Comparison of ENCODE assay signal across 40 mouse cellular contexts in the genomic region with DNA sequence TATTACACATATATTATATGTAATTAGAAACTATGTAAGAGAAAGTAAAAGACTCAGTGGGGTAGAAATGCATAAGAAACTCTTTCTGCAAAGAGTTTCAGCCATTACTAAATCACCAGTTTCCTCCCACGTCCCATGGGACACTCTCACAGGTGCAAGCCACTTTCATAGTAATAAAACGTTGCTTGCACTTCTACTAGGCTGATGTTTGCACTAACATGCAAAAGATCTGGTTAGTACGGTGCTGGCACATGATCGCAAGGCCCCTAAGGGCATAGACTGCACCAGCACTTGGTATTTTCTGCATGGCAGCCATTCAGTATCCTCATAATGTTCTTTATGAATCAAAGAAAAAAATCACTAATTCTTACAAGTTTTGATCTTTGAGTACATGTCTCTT. TPM values are rescaled to one million over a fixed set of nuclear protein-coding genes. Genes with fewer than 3 reads are reported as not detected.
DNase-seq lines count a peak whose midpoint lies in the region; ATAC-seq and TF ChIP-seq lines count a peak whose summit lies in the region.
"Had no signal": no experiment of that assay in that cellular context is flagged by ENCODE, and none has a peak within 500 bp of the region (broad histone marks: within the 10 kb centered on the region; RNA-seq: fewer than 3 reads in every experiment).

No protein-coding gene starts in this region.

- no peak for TF ChIP-seq RAD21 in CH12.LX (IDR thresholded peaks at IDR 0.05; ENCODE audit: low read depth, low read length)

- no peaks in the 10 kb centered on the region for H3K27me3 ChIP-seq in kidney, adult 2 months (replicated peaks; ENCODE audit: control insufficient read depth, insufficient read depth, low read length)
- no peaks in the 10 kb centered on the region for H3K27me3 ChIP-seq in CH12.LX (replicated peaks)
- H3K27me3 ChIP-seq: forebrain, embryonic 13.5 days; heart, embryonic 13.5 days; limb, embryonic 12.5 days had no signal

- H3K79me2 ChIP-seq in CH12.LX (replicated peaks; ENCODE audit: control insufficient read depth, extremely low read depth, insufficient read depth, poor library complexity, severe bottlenecking) = peaks cover 17% of the 10 kb centered on the region

- no peak overlapping the region for H3K4me3 ChIP-seq in kidney, adult 2 months (ENCODE audit: insufficient read depth, low read depth, low read length)
- no peak overlapping the region for H3K4me3 ChIP-seq in CH12.LX (replicated peaks in 1 of 3; ENCODE audit: low read depth in 2 of 3, low read length in 2 of 3, poor library complexity in 1 of 3)
- H3K4me3 ChIP-seq: forebrain, embryonic 13.5 days; heart, embryonic 13.5 days; layer of hippocampus, adult 2 months; left cerebral cortex, adult 2 months; limb, embryonic 12.5 days; midbrain, embryonic 10.5 days had no signal

- H3K4me2 ChIP-seq in CH12.LX (ENCODE audit: insufficient read depth, low read depth, poor library complexity, severe bottlenecking) = no peak overlapping the region
- H3K4me2 ChIP-seq: forebrain, embryonic 13.5 days; heart, embryonic 13.5 days; limb, embryonic 12.5 days; liver, embryonic 11.5 days had no signal

- dilution Hi-C loops in CH12.LX (cut with MboI; ENCODE audit: extremely low pct_ligation_motif_present, extremely low pct_unique_long_range_greater_than_20kb, low sequenced_read_pairs) = no loop called here

- no peaks in the 10 kb centered on the region; the same call in 1 of the 2 replicates for H3K36me3 ChIP-seq in kidney, adult 2 months (ENCODE audit: control insufficient read depth, insufficient read depth, low read length)
- H3K36me3 ChIP-seq in CH12.LX (replicated peaks in 1 of 2; ENCODE audit: control insufficient read depth in 1 of 2, insufficient read depth in 1 of 2, low read length in 1 of 2) = peaks cover 0 to 5% of the 10 kb centered on the region in 2 experiments
- H3K36me3 ChIP-seq: limb, embryonic 12.5 days; midbrain, embryonic 10.5 days had no signal

- intact Hi-C loops in heart, postnatal 14 days (cut with DNase I) = no loop called here

- TF ChIP-seq POLR2A in kidney, adult 2 months (IDR thresholded peaks at IDR 0.05; ENCODE audit: low read depth, low read length) = no peak
- TF ChIP-seq POLR2A in CH12.LX (IDR thresholded peaks at IDR 0.05; ENCODE audit: low read depth, low read length) = no peak

- H3K9me3 ChIP-seq in CH12.LX (replicated peaks; ENCODE audit: low read length) = no peaks in the 10 kb centered on the region
- H3K9me3 ChIP-seq: forebrain, embryonic 13.5 days; G1E; heart, embryonic 13.5 days; limb, embryonic 12.5 days; midbrain, embryonic 10.5 days had no signal

- ATAC-seq in granulocyte monocyte progenitor cell, adult 5-6 weeks (replicated peaks; ENCODE audit: poor library complexity, severe bottlenecking) = no peak
- ATAC-seq: forebrain, embryonic 13.5 days; hindbrain, embryonic 16.5 days; midbrain, embryonic 16.5 days had no signal

- H3K4me1 ChIP-seq in kidney, adult 2 months (ENCODE audit: control insufficient read depth, insufficient read depth, low read length) = peaks cover 9% of the 10 kb centered on the region; the same call in 1 of the 2 replicates
- H3K4me1 ChIP-seq in CH12.LX (ENCODE audit: control insufficient read depth in 1 of 2, insufficient read depth in 2 of 2) = peaks cover 2 to 66% of the 10 kb centered on the region in 2 experiments; a peak in 2 of 4 replicates
- H3K4me1 ChIP-seq: midbrain, embryonic 10.5 days had no signal

- TF ChIP-seq EP300 in CH12.LX (IDR thresholded peaks at IDR 0.05; ENCODE audit: low read length) = peak; percentile 81

- 43% methylated on average over 4 of the region's 4 CpGs for WGBS in kidney, adult 2 months

- TF ChIP-seq CTCF in kidney, adult 2 months (conservative IDR thresholded peaks at IDR 0.05; ENCODE audit: insufficient read depth, insufficient read length, low read depth, low read length) = no peak
- no peak for TF ChIP-seq CTCF in CH12.LX (conservative IDR thresholded peaks at IDR 0.05 in 1 of 2, IDR thresholded peaks at IDR 0.05 in 1 of 2; ENCODE audit: low read depth in 2 of 2, low read length in 2 of 2)

- DNase-seq in kidney, adult 2 months = no peak
- no peak for DNase-seq in kidney, adult 11 months
- DNase-seq in A20 (ENCODE audit: low read depth, low spot score) (peak; percentile 91), CH12.LX (ENCODE audit: extremely low read depth) (peak; percentile 93)
- DNase-seq in spleen, postnatal 4 days (ENCODE audit: low spot score in 2 of 2) = peak; percentile 38 to 66
- no peak for DNase-seq in heart, postnatal 14 days
- DNase-seq: adrenal gland, adult 8-10 months; cerebellum, adult 2 months; cerebellum, postnatal 14 days; gastrocnemius, postnatal 14 days; heart, adult 18-20 months; kidney, adult 18-20 months; kidney, postnatal 36 days; thymus, postnatal 4 days had no signal

- no peak overlapping the region for H3K9ac ChIP-seq in CH12.LX (ENCODE audit: insufficient read depth, low read depth)
- H3K9ac ChIP-seq: forebrain, embryonic 13.5 days; heart, embryonic 13.5 days; limb, embryonic 12.5 days had no signal

- in situ Hi-C loops in CH12.LX (cut with MboI; ENCODE audit: low pct_ligation_motif_present, low pct_unique_long_range_greater_than_20kb, low sequenced_read_pairs) = no loop called here

- H3K27ac ChIP-seq in kidney, adult 2 months (ENCODE audit: insufficient read depth, low read depth, low read length) = 0 out of 2 replicates have a peak overlapping the region, but pooled peaks have one; percentile 30
- H3K27ac ChIP-seq in CH12.LX (ENCODE audit: insufficient read depth, low read depth) = no peak overlapping the region
- H3K27ac ChIP-seq: forebrain, embryonic 13.5 days; heart, embryonic 13.5 days; layer of hippocampus, adult 2 months; left cerebral cortex, adult 2 months; limb, embryonic 12.5 days; midbrain, embryonic 10.5 days had no signal

TF ChIP-seq in CH12.LX, 34 proteins besides CTCF, POLR2A, EP300 and RAD21:
- TF ChIP-seq MEF2A (IDR thresholded peaks at IDR 0.05; ENCODE audit: borderline replicate concordance, low read depth, low read length) = 0 out of 2 replicates have a peak, but pooled peaks have one; percentile 23
- no peak for TF ChIP-seq ZMIZ1 (IDR thresholded peaks at IDR 0.05; ENCODE audit: low read depth, low read length)
- TF ChIP-seq MXI1 (IDR thresholded peaks at IDR 0.05; ENCODE audit: low read depth, low read length) = no peak
- peak; percentile 27; the same call in 1 of the 2 replicates for TF ChIP-seq SIN3A (IDR thresholded peaks at IDR 0.05; ENCODE audit: low read length)
- no peak for TF ChIP-seq POLR2AphosphoS2 (IDR thresholded peaks at IDR 0.05; ENCODE audit: low read depth, low read length)
- peak; percentile 66 for TF ChIP-seq ETS1 (conservative IDR thresholded peaks at IDR 0.05; ENCODE audit: low read depth, low read length)
- 0 out of 2 replicates have a peak, but pooled peaks have one; percentile 8 for TF ChIP-seq CHD2 (IDR thresholded peaks at IDR 0.05; ENCODE audit: low read length)
- TF ChIP-seq E2F4 (IDR thresholded peaks at IDR 0.05; ENCODE audit: insufficient replicate concordance, low read depth, low read length) = no peak
- TF ChIP-seq GABPA (IDR thresholded peaks at IDR 0.05; ENCODE audit: insufficient replicate concordance, low read depth, low read length) = no peak
- no peak for TF ChIP-seq JUN (IDR thresholded peaks at IDR 0.05; ENCODE audit: insufficient read depth, low read depth, low read length)
- TF ChIP-seq USF1 (IDR thresholded peaks at IDR 0.05; ENCODE audit: low read depth, low read length) = no peak
- TF ChIP-seq TCF12 (IDR thresholded peaks at IDR 0.05; ENCODE audit: low read depth, low read length) = peak; percentile 47; the same call in 1 of the 2 replicates
- no peak for TF ChIP-seq HCFC1 (IDR thresholded peaks at IDR 0.05; ENCODE audit: low read depth, low read length)
- TF ChIP-seq BHLHE40 (IDR thresholded peaks at IDR 0.05; ENCODE audit: low read depth, low read length) = peak; percentile 97
- TF ChIP-seq MYC (IDR thresholded peaks at IDR 0.05; ENCODE audit: low read depth, low read length) = 0 out of 2 replicates have a peak, but pooled peaks have one; percentile 23
- peak; percentile 47; the same call in 1 of the 2 replicates for TF ChIP-seq IRF4 (IDR thresholded peaks at IDR 0.05; ENCODE audit: low read depth, low read length)
TF ChIP-seq in CH12.LX: peak in this region for 8.

RNA-seq across cellular contexts. Expression of a gene that starts 8.1 kb away (rescaled TPM):
- 5.4 and 8.5 TPM in 2 replicates for polyA plus RNA-seq in kidney, adult 2 months (2012; rRNA removed)
- total RNA-seq in CH12.LX (2012; rRNA removed) (9.8 and 10.4 TPM in 2 replicates), CH12.LX (2014; rRNA removed) (13.1 and 13.3 TPM in 2 replicates)
- polyA plus RNA-seq in CH12.LX (2012; ENCODE audit: insufficient read length, low read depth) = 16.6 and 17.6 TPM in 2 replicates
- total RNA-seq in granulocyte monocyte progenitor cell, adult 5-6 weeks (2014; fragmentation: Nextera tagmentation) = 16.8 and 19.0 TPM in 2 replicates
- total RNA-seq in granulocyte monocyte progenitor cell, adult 5-6 weeks (2017) = 15.1 and 16.6 TPM in 2 replicates
- total RNA-seq in heart, postnatal 14 days (2021) = 10 to 100 TPM; 17.8 to 18.5 TPM

RNA-seq across cellular contexts. Expression of a gene that starts 14.9 kb away (rescaled TPM):
- 27.7 and 29.6 TPM in 2 replicates for polyA plus RNA-seq in kidney, adult 2 months (2012; rRNA removed)
- total RNA-seq in CH12.LX (2012; rRNA removed) (not detected in 2 replicates), CH12.LX (2014; rRNA removed) (not detected in 2 replicates)
- polyA plus RNA-seq in CH12.LX (2012; ENCODE audit: insufficient read length, low read depth) = 0.14 TPM in 1 of 2 replicates, not detected in the other
- not detected in 2 replicates for total RNA-seq in granulocyte monocyte progenitor cell, adult 5-6 weeks (2014; fragmentation: Nextera tagmentation)
- total RNA-seq in granulocyte monocyte progenitor cell, adult 5-6 weeks (2017) = not detected in 2 replicates
- total RNA-seq in heart, postnatal 14 days (2021) = under 1 TPM; 0.22 to 0.69 TPM
- total RNA-seq: adrenal gland, adult 8-10 months; G1E; gastrocnemius, postnatal 14 days; layer of hippocampus, adult 2 months; layer of hippocampus, postnatal 14 days; left cerebral cortex, adult 2 months; left cerebral cortex, postnatal 25 days; megakaryocyte progenitor cell, adult 5-6 weeks had no signal
- polyA plus RNA-seq: C2C12; forebrain, embryonic 13.5 days; G1E; heart, embryonic 13.5 days; hindbrain, embryonic 11.5 days; hindbrain, embryonic 16.5 days; lung, embryonic 16.5 days; midbrain, embryonic 10.5 days; midbrain, embryonic 16.5 days; neural tube, embryonic 11.5 days; testis, adult 2 months had no signal

RNA-seq across cellular contexts. Expression of a gene that starts 15.3 kb away (rescaled TPM):
- not detected in 2 replicates for polyA plus RNA-seq in kidney, adult 2 months (2012; rRNA removed)
- not detected in 2 replicates for total RNA-seq in CH12.LX (2012; rRNA removed)
- not detected in 2 replicates for total RNA-seq in CH12.LX (2014; rRNA removed)
- polyA plus RNA-seq in CH12.LX (2012; ENCODE audit: insufficient read length, low read depth) = not detected in 2 replicates
- total RNA-seq in granulocyte monocyte progenitor cell, adult 5-6 weeks (2014; fragmentation: Nextera tagmentation) = not detected in 2 replicates
- not detected in 2 replicates for total RNA-seq in granulocyte monocyte progenitor cell, adult 5-6 weeks (2017)
- not detected for total RNA-seq in heart, postnatal 14 days (2021)
- total RNA-seq: adrenal gland, adult 8-10 months; adrenal gland, postnatal 4 days; G1E; gastrocnemius, postnatal 14 days; heart, adult 18-20 months; heart, postnatal 25 days; layer of hippocampus, adult 2 months; layer of hippocampus, postnatal 14 days; left cerebral cortex, adult 2 months; left cerebral cortex, postnatal 25 days; megakaryocyte progenitor cell, adult 5-6 weeks had no signal
- polyA plus RNA-seq: C2C12; cerebellum, adult 2 months; cortical plate, adult 2 months; forebrain, embryonic 13.5 days; G1E; heart, embryonic 13.5 days; hindbrain, embryonic 11.5 days; hindbrain, embryonic 16.5 days; kidney, embryonic 16.5 days; limb, embryonic 12.5 days; liver, embryonic 11.5 days; liver, embryonic 16.5 days; lung, embryonic 16.5 days; midbrain, embryonic 10.5 days; midbrain, embryonic 16.5 days; neural tube, embryonic 11.5 days; stomach, embryonic 14.5 days; testis, adult 2 months; thymus, postnatal 0 days had no signal

RNA-seq across cellular contexts. Expression of a gene that starts 43.5 kb away (rescaled TPM):
- 58.8 and 65.4 TPM in 2 replicates for polyA plus RNA-seq in kidney, adult 2 months (2012; rRNA removed)
- total RNA-seq in CH12.LX (2012; rRNA removed) = 15.9 and 19.6 TPM in 2 replicates
- total RNA-seq in CH12.LX (2014; rRNA removed) = 27.9 TPM in 2 replicates
- 51.9 and 60.1 TPM in 2 replicates for polyA plus RNA-seq in CH12.LX (2012; ENCODE audit: insufficient read length, low read depth)
- total RNA-seq in granulocyte monocyte progenitor cell, adult 5-6 weeks (2014; fragmentation: Nextera tagmentation) = 26.1 and 31.0 TPM in 2 replicates
- 25.9 and 29.8 TPM in 2 replicates for total RNA-seq in granulocyte monocyte progenitor cell, adult 5-6 weeks (2017)
- total RNA-seq in heart, postnatal 14 days (2021) = 10 to 100 TPM; 27.4 to 31.2 TPM

Comparison
In these comparisons a context has a peak if more than half of its experiments do, and no peak if none do; other contexts are left out.
1. DNase-seq: peak in A20 (single experiment), CH12.LX (single experiment) and spleen, postnatal 4 days (2 of 2); none in kidney, adult 2 months (single experiment), kidney, adult 11 months (single experiment) and heart, postnatal 14 days (0 of 2).